Mouse (Mus musculus) lung, embryonic 16.5 days (tissue): ENCODE data around the gene Tmem200a. TPM values are rescaled to one million over a fixed set of nuclear protein-coding genes. Genes with fewer than 3 reads are reported as not detected.
"Not testable (repeated sequence)": the region's sequence is repeated elsewhere in the genome, so short reads cannot be mapped to it uniquely, and the experiment has no call there.

Experiments
- ATAC-seq: fragments of 200-750 bp; cut with Nextera tagmentation; 2 replicates; pipeline ENCODE4 v1.8.0; 2017; ENCODE audit warnings: low read depth, mild to moderate bottlenecking, moderate library complexity
- H3K27ac ChIP-seq: fragments of 300-500 bp; sonication (generic); 2 replicates; pipeline ENCODE4 v1.5.1; 2014; ENCODE audit warnings: mild to moderate bottlenecking, control low read depth, low read length
- H3K27me3 ChIP-seq: fragments of 300-500 bp; sonication (generic); 2 replicates; pipeline ENCODE4 v1.6.1; 2014; ENCODE audit warnings: low read depth, low read length, mixed read lengths; ENCODE audit not compliant: control insufficient read depth, insufficient read depth
- H3K36me3 ChIP-seq: fragments of 300-500 bp; sonication (generic); 2 replicates; pipeline ENCODE4 v1.6.1; 2014; ENCODE audit warnings: low read length; ENCODE audit not compliant: control insufficient read depth, insufficient read depth
- H3K4me1 ChIP-seq: fragments of 300-500 bp; sonication (generic); replicated peaks from 2 replicates; pipeline ENCODE4 v1.6.1; 2014; ENCODE audit warnings: low read length, mixed read lengths; ENCODE audit not compliant: control insufficient read depth, insufficient read depth
- H3K4me2 ChIP-seq: fragments of 300-500 bp; sonication (generic); 2 replicates; pipeline ENCODE4 v1.6.1; 2014; ENCODE audit warnings: low read depth, low read length, control low read depth
- H3K4me3 ChIP-seq: fragments of 300-500 bp; sonication (generic); 2 replicates; pipeline ENCODE4 v1.5.1; 2014; ENCODE audit warnings: mild to moderate bottlenecking, low read length, control low read depth
- H3K9ac ChIP-seq: fragments of 300-500 bp; sonication (generic); 2 replicates; pipeline ENCODE4 v1.6.1; 2014; ENCODE audit warnings: low read length, control low read depth
- H3K9me3 ChIP-seq: fragments of 300-500 bp; sonication (generic); 2 replicates; pipeline ENCODE4 v1.6.1; 2016; ENCODE audit warnings: low read length; ENCODE audit not compliant: control insufficient read depth
- WGBS: fragments of 180-500 bp; shearing (Covaris S2); extraction: QIAGEN DNeasy Blood & Tissue Kit; methylation state at CpG from one replicate; pipeline ENCODE4 v1.1.7; 2014; 5-methylcytosine and 5-hydroxymethylcytosine counted together
- polyA plus RNA-seq: library from polyadenylated mRNA; unstranded; fragments of >200 nt; fragmentation: Nextera tagmentation; extraction: Ambion mirVana; gene quantifications from 2 replicates; pipeline ENCODE4 v1.2.1, GENCODE M21; 2015

The Tmem200a gene
- polyA plus RNA-seq, 1 experiment from 2014 or later, result 3.3 TPM

GRCm38 (mm10) chr10:25918103-25918502, 160.7 kb downstream of the Tmem200a start:
- no peak overlapping the region for H3K27ac ChIP-seq
- no peak; the same call in 1 of the 2 replicates for ATAC-seq
- no peaks in the 10 kb centered on the region for H3K4me1 ChIP-seq
- H3K4me3 ChIP-seq, result no peak overlapping the region
- H3K4me2 ChIP-seq, result no peak overlapping the region
- no peaks in the 10 kb centered on the region for H3K36me3 ChIP-seq
- 70% methylated on average over 2 of the region's 2 CpGs for WGBS
- no peaks in the 10 kb centered on the region for H3K9me3 ChIP-seq
- no peaks in the 10 kb centered on the region for H3K27me3 ChIP-seq
- no peak overlapping the region for H3K9ac ChIP-seq

- Histone ChIP-seq H3K9ac (no peak overlapping the region), H3K36me3 (no peaks in the 10 kb centered on the region), H3K27me3 (no peaks in the 10 kb centered on the region), H3K27ac (no peak overlapping the region), H3K9me3 (no peaks in the 10 kb centered on the region), H3K4me3 (no peak overlapping the region), H3K4me2 (no peak overlapping the region), H3K4me1 (no peaks in the 10 kb centered on the region)
- ATAC-seq, result no peak
- 38% methylated on average over 6 of the region's 6 CpGs for WGBS
Measured at GRCm38 (mm10) chr10:25910270-25910669, 168.6 kb downstream of the Tmem200a start.

DNA sequence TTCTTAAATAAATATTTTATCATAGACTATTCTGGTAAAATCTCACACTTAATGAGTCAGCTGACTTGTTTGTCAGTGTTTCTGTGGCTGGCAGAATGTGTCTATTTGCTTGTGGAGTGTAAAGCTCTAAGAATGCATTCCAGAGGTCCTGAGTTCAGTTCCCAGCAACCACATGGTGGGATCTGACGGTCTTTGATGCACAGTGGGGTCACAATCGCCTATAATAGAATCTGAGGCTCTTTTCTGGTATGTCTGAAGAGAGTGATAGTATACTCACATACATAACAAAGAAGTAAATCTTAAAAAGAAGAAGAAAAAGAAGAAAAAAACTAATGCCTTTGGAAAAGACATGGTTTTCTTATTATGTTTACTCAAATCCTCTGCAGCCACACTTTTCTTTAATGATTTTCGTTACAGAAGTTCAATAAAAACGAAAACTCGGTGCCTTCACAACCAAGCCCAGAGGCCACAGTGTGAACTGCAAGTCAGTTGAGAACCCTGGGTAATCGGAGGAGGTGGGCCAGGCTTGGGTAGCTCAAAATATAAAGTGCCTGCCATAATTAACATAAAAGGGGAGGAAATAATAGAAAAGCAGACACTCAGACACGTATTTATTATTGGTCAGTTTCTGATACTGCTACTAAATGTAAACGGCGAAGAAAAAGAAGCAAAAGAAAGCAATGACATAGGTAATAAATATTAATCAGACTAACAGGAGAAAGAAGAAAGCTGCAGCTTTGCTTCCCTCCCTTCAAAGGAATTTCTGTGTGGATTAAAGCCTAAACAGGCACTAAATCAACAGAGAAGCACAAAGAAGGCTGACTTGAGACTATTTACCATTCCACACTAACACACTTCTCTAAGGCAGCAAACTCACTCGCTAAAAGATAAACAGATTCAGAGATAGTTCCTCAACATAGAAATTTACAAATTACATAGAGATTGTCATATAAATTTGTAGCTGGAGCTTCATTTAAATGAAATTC, 170.5 kb downstream of the Tmem200a start:
- Histone ChIP-seq H3K27ac (no peak overlapping the region), H3K4me3 (no peak overlapping the region), H3K36me3 (no peaks in the 10 kb centered on the region), H3K4me1 (no peaks in the 10 kb centered on the region), H3K27me3 (no peaks in the 10 kb centered on the region), H3K4me2 (no peak overlapping the region), H3K9me3 (no peaks in the 10 kb centered on the region), H3K9ac (no peak overlapping the region)
- 45% methylated on average over 10 of the region's 10 CpGs for WGBS
- ATAC-seq, result no peak

DNA sequence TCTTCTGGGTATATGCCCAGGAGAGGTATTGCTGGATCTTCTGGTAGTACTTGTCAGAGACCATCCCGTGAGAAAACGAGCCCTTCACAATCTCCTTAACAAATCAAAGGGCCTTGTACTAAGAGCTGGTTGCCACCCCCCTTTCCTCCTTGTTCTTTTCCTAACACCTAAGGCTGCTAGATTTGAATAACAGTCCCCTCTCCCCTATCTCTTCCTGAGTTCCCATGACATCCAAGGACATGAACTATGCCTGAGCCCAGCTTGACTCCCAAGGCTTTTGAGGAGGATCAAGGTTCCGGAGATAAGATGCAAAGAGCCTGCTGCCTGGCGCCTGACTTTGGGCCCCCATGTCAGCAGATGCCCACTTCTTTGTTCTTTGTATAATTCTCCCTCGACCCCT, 184.7 kb downstream of the Tmem200a start:
- 82% methylated on average over 5 of the region's 5 CpGs for WGBS
- H3K27me3 ChIP-seq, H3K27ac ChIP-seq, ATAC-seq, H3K4me3 ChIP-seq, H3K36me3 ChIP-seq, H3K4me2 ChIP-seq, H3K9ac ChIP-seq, H3K9me3 ChIP-seq, H3K4me1 ChIP-seq: not testable (repeated sequence)

DNA sequence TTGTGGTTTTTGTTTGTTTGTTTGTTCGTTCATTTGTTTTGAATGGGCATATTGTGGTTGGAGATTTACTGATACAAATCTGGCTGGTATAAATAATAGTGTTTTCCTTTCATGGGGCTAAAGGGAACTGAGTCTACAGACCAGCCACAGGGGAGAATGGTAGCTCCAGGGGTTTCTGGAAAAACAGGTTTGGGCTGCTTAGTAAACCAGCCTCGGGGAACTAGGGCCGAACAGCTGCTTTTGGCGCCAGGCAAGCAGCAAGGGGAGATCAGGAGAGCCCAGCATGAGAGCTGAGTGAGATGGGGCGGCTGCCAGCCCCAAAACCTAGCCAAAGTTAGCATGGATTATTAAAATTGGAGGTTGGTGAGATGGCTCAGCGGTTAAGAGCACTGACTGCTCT, 191.6 kb downstream of the Tmem200a start:
- Histone ChIP-seq H3K9ac (no peak overlapping the region), H3K4me1 (no peaks in the 10 kb centered on the region; the same call in 1 of the 2 replicates), H3K4me3 (no peak overlapping the region), H3K27ac (0 out of 2 replicates have a peak overlapping the region, but pooled peaks have one; percentile 12), H3K27me3 (no peaks in the 10 kb centered on the region), H3K9me3 (no peaks in the 10 kb centered on the region), H3K36me3 (no peaks in the 10 kb centered on the region), H3K4me2 (no peak overlapping the region)
- ATAC-seq, result peak; percentile 75
- WGBS, result 42% methylated on average over 6 of the region's 6 CpGs

DNA sequence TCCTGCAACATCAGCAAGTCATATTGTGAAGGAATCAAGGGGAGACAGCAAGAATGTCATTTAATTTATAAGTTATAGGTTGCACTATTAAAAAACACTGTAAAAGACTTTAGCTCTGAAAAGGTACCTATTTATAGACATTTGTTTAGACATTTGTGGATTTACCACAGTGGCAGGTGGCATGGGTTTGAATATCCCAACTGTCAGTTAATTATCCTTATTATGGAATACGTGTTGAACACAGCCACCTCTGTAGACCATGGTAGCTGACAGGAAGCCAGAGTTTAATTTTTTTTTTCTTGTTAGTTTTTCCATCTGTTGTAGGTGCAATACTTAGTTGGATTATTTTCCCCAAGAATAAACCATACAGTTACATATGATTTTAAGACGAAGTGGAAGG, 194.3 kb downstream of the Tmem200a start:
- Histone ChIP-seq H3K9ac (no peak overlapping the region), H3K27ac (no peak overlapping the region), H3K4me1 (no peaks in the 10 kb centered on the region; the same call in 1 of the 2 replicates), H3K4me2 (no peak overlapping the region), H3K4me3 (no peak overlapping the region), H3K36me3 (no peaks in the 10 kb centered on the region), H3K9me3 (no peaks in the 10 kb centered on the region), H3K27me3 (no peaks in the 10 kb centered on the region)
- ATAC-seq, result no peak
- WGBS, result 82% methylated on average over 2 of the region's 2 CpGs

GRCm38 (mm10) chr10:25877731-25878130, 201.1 kb downstream of the Tmem200a start:
- H3K27ac ChIP-seq, result no peak overlapping the region
- ATAC-seq, result no peak
- 81% methylated on average over 2 of the region's 2 CpGs for whole genome bisulfite sequencing
- H3K9me3 ChIP-seq, result no peaks in the 10 kb centered on the region
- no peaks in the 10 kb centered on the region for H3K27me3 ChIP-seq
- H3K4me3 ChIP-seq, result no peak overlapping the region
- no peak overlapping the region for H3K4me2 ChIP-seq
- no peaks in the 10 kb centered on the region for H3K4me1 ChIP-seq
- no peaks in the 10 kb centered on the region for H3K36me3 ChIP-seq
- H3K9ac ChIP-seq, result no peak overlapping the region

DNA sequence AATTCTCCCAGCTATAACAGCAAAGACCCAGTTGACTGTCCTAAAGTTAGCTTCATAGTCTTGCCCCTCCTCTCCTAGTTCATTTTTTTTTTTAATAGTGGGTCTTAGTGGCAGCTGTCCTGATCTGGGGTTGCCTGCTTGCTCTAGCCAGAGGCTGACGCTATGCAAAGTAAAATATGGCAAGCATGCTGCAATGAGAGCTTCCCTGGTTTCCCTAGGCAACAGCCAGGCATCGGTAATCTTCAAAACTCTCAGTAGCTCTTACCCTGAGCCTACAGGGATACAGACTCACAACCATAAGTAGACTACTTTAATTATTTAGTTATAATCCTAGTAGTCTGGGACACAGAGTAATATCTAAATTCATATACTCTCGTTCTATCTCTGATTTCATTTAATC, 202.0 kb downstream of the Tmem200a start:
- no peak for ATAC-seq
- Histone ChIP-seq H3K4me1 (no peaks in the 10 kb centered on the region), H3K9ac (no peak overlapping the region), H3K4me2 (no peak overlapping the region), H3K9me3 (no peaks in the 10 kb centered on the region), H3K27ac (no peak overlapping the region), H3K36me3 (no peaks in the 10 kb centered on the region), H3K4me3 (no peak overlapping the region), H3K27me3 (no peaks in the 10 kb centered on the region)
- 60% methylated on average over 3 of the region's 3 CpGs for WGBS

DNA sequence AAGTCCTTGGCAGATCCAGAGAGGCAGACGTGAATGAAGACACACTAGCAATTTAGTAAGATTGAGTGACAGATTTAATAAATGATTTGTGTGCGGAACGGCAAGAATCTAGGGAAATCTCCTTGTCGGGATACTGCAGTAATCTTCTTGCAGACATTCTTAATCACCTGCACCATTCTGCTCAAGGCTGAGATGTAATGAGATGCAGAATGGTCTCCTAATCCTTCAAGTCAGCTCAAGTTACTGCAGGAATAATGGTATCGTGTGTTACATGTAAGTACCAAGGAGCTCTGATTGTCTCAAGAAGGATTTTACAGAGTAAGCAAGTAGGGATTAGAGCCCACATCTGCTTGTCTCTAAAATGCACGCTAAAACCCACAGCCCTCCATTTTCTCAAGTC, 210.1 kb downstream of the Tmem200a start:
- no peaks in the 10 kb centered on the region for H3K9me3 ChIP-seq
- no peaks in the 10 kb centered on the region for H3K4me1 ChIP-seq
- no peak overlapping the region for H3K27ac ChIP-seq
- WGBS, result 81% methylated on average over 6 of the region's 6 CpGs
- no peak for ATAC-seq
- no peak overlapping the region for H3K9ac ChIP-seq
- H3K36me3 ChIP-seq, result no peaks in the 10 kb centered on the region
- H3K27me3 ChIP-seq, result no peaks in the 10 kb centered on the region
- H3K4me2 ChIP-seq, result no peak overlapping the region
- no peak overlapping the region for H3K4me3 ChIP-seq
